Mouse (Mus musculus) spleen, postnatal 4 days (tissue): ENCODE results near the gene Kcnj2.
A peak's percentile ranks its signal among the peaks of the same experiment; 100 is the strongest.

Experiments
- DNase-seq, 2 experiments: peaks; one replicate each; pipeline ENCODE4 v3.0.0; 2022; ENCODE audit warnings: low spot score in 2 of 2

The Kcnj2 gene

GRCm38 (mm10) chr11:111065635-111066298 is at the start of gene Kcnj2:
Gene Kcnj2 (plus strand): TSS chr11:111066164.
- peak; percentile 81 to 86 for DNase-seq

DNA sequence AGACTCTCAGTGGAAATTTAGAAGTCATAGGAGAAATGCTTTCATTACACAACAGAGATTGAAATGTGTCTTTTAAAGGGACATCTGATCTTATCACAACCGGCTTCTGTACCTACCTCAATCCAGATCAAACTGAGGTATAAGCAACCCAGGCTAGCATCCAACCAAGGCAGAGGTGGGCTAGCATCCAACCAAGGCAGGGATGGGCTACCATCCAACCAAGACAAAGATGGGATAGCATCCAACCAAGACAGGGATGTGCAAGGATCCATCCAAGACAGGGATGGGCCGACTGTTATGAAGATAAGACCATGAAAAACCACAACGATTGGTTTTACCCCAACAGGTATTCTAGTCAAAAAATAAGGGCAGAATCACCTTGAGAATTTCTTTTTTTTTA is 49.8 kb upstream of the Kcnj2 start:
- DNase-seq = no peak

- DNase-seq = no peak
These were observed 45.8 kb upstream of the Kcnj2 start for GRCm38 (mm10) chr11:111020211-111020610.

- DNase-seq = no peak
These were observed 43.2 kb upstream of the Kcnj2 start for GRCm38 (mm10) chr11:111022681-111023281.

DNA sequence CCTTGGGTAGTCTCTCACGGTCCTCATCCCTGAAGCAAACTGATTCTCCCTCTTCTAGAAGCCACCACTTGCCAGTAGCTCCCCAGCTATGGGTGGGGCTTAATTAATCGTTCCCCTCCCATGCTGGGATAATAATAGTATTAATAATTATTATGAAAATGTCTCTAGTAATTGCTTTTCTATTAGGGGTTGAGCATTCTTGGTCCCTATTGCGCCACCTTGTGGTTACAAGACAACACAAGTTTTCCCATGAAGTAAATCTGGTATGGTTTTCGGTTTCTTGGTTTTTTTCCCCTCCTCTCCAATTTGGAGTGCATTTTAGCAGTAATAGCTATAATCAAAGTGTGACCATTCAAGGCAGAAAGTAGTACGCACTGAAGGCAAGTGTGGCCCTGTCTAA is 23.8 kb upstream of the Kcnj2 start:
- peak in 1 of 2 experiments; percentile 62 for DNase-seq

- DNase-seq = no peak
These were observed 22.7 kb upstream of the Kcnj2 start for GRCm38 (mm10) chr11:111043298-111043697.

DNA sequence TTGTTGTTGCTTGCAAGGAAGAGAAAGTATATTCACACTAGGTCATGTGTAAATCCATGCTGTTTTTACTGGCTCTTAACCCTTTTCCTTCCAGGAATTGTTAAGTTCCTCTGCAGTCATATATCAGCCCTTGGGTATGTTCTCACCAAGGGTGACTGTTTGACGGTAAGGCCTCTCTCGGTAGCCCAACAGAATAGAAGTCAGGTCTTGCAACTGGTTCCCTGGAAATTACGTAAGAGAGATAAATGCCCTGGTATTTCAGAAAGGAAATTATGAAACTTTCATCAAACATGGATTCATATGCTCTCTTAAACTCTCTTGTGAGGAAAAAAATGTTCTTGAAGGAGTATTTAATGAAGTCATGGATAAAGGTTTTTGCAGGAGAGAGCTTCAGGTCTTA is 11.7 kb upstream of the Kcnj2 start:
- no peak for DNase-seq

GRCm38 (mm10) chr11:111054854-111055822 is 10.8 kb upstream of the Kcnj2 start:
- no peak for DNase-seq

GRCm38 (mm10) chr11:111056030-111056429 is 9.9 kb upstream of the Kcnj2 start:
- no peak for DNase-seq

GRCm38 (mm10) chr11:111057435-111057834 is 8.5 kb upstream of the Kcnj2 start:
- no peak for DNase-seq

DNA sequence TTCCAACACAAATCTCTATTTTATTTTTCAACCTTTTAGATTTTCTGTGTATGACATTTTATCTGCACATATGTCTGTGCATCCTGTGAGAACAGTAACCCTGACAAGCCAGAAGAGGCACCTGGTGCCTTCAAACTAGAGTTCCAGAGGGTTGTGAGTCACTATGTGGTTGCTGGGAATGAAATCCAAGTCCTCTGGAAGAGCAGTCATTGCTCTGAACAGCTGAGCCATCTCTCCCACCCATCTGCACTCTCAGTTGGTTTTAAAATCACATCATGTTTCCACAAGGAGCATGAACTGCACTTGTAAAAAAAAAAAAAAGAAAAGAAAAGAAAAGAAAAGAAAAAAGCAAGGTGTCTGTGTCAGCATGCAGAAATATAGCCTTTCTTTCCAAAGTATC is 6.5 kb upstream of the Kcnj2 start:
- no peak for DNase-seq

GRCm38 (mm10) chr11:111060216-111060615 is 5.7 kb upstream of the Kcnj2 start:
- no peak for DNase-seq

DNA sequence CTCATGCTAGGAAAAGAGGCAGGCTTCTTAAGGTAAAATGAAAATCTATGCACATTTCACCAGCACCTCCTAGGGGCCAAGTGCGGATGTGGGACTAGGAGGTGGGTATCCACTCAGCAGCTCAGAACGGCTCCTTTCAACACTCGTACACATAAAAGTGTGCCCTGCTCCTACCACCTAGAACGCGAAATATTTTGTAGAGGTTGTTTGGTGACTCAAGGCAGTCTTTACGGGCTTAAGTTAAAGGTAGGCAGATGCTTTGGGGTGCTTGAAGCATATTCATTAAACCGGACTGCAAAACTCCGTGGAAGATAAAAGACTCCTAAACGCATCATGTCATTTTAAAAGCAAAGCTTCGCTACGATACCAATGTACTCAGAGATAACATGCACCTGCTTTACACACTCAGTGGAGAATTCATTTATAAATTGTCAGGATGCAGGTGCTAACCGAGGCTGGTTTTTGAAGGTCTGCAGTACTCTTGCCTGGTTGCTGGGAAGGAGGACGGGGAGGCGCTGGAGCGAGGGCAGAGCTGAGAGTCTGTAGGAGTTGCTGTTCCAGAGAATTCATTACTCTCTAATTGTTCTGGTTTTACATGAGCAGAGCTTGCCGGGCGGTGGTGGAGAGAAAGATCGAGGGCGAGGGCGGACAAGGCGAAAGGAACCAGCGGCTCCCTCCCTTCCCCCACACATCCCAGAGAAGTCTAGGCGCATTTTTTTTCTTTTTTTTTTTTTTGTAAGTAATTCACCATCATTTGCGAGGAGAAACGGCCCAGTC is 1.0 kb upstream of the Kcnj2 start:
- DNase-seq = peak; percentile 25 to 61

- DNase-seq = no peak
These were observed 331 bp downstream of the Kcnj2 start for GRCm38 (mm10) chr11:111066299-111066691.

DNA sequence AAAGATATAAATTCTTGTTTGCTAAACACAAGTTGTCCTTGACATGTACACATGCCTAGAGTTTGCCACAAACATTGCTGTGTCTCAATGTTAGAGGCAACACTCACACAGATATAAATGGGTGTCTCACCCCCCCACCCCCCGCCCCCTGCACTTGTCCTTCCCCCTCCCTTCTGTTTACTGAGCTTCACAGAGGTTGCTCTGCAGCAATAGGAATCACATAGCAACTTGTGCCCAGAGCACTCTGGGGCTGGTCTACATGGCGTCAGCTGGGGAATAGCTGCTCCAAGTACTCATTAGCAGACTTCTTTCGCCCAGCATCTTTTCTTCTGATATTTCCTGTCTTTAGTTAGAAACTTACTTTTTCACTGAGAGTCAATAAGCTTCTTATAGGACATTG is 1.8 kb downstream of the Kcnj2 start:
- no peak for DNase-seq

DNA sequence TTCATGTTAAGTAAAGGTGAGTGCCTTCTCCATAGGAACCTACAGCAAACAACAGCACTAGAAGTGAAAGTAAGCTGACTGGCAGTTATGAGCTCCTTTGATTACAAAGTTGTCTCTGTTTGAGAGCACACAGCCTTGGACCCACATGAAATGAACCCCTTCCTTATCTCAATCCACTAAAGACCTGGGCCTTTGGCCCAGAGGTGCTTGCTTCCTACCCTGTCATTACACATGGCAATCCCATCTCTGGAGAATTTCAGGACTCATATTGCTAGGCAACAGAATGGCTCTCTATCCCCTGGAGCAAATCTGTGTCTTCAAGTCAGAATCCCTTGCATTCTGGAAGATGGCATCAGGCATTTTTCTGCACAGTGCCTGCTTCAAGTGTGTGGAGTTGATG is 4.5 kb downstream of the Kcnj2 start:
- DNase-seq = no peak

DNA sequence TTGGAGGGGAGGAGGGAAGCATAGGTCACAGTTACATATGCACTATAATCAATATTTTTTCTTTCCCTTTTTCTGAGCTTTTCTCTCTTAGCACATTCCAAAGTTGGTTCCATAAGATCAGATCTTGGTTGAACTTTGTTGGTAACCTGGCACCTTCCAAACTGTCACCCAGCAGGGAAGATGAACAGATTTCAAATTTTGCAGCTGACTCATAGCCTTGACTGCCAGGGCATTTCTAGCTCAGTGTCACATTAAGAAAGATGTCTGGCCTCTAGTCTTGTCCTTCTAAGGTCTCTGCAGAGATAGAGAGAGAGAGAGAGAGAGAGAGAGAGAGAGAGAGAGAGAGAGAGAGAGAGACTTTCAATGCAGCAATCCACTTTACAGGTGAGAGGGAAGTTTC is 8.2 kb downstream of the Kcnj2 start:
- DNase-seq = no peak

DNA sequence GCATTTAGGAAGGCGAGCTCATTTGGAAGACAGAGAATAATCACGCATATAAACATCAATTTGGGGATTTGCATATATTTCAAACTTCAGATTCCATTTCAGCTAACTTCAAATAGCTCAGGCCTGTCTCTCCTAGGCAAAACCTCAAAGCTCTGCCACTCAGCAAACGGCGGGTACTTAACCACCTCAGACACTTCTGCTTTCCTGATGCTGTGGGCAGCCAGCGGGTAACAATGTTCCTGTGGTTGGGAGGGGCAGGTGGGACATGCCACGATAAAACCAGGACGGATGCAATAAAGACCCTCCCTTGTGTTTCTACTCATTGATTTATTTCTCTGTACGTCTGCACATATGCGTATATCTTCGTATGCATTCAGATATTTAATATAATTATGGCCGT is 12.1 kb downstream of the Kcnj2 start:
- DNase-seq = no peak

- DNase-seq = no peak
These were observed 17.0 kb downstream of the Kcnj2 start for GRCm38 (mm10) chr11:111083009-111083408.

DNA sequence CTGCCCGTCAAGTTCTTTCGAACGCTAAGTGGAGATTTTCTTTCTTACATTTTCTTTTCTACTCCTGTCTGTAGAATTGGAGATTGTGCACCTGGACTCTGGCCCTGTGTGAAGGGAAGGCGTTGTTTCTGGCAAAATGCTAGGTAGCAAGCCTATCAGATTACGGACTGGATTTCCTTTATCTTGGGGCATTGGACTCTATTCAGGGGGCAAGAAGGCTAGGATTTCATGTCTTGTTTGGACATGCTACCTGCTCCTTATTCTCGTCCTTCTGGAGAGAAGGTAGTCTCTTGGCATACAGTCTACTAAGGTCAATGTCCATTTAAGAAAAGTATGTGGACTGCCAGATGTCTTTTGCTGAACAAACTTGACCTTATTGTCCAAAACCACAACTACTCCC is 21.0 kb downstream of the Kcnj2 start:
- DNase-seq = no peak

DNA sequence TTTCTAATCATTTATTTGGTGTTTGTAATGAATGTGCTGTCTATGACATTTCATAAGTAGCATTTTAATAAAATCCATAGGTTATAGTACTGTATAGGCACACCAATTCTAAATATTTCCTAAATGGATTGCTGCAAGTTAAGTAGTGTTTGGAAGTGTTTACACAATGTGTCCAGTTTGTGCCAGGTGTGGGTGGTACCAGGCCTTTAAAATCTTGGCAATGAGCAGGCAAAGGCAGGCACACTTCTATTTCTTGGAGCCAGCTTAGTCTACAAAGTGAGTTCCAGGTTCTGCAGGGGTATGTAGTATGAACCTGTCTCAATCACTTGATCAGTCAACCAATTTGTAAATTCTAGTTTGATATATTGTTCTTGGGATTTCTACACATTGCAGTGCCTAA is 22.3 kb downstream of the Kcnj2 start:
- no peak for DNase-seq

DNA sequence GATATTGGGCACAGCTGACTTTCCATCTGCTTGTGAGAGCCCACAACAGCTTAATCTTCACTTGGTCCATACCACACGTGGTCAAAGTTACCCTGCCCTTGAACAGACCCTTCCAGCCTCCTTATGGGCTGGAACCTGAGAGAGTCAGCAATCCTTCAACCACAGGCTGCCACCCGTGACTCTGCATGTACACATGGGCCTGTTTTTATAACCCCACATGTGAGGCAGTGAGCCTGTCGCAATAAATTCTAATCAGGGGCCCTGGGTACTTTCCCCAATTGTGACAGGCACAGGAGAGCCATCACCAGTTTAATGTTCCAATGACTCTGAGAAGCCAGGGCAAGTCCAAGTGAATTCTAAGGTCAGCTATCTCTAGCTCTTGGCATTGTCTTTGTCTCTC is 22.8 kb downstream of the Kcnj2 start:
- no peak for DNase-seq
